Mouse (Mus musculus): ENCODE results near the gene Mboat7.

The Mboat7 gene

GRCm38 (mm10) chr7:3693809-3694075, 419 bp upstream of the Mboat7 start:
- DNase-seq (ENCODE audit: low read depth in 2 of 2, low spot score in 2 of 2) = no peak

- no peak for DNase-seq (ENCODE audit: low read depth in 2 of 2, low spot score in 2 of 2)
Observed at GRCm38 (mm10) chr7:3692382-3692986, 839 bp downstream of the Mboat7 start, which contains the start of gene Tsen34. Gene Tsen34, plus strand, starts transcription at chr7:3692863.

GRCm38 (mm10) chr7:3691919-3692318, 1.4 kb downstream of the Mboat7 start:
- no peak for DNase-seq (ENCODE audit: low read depth in 2 of 2, low spot score in 2 of 2)

DNA sequence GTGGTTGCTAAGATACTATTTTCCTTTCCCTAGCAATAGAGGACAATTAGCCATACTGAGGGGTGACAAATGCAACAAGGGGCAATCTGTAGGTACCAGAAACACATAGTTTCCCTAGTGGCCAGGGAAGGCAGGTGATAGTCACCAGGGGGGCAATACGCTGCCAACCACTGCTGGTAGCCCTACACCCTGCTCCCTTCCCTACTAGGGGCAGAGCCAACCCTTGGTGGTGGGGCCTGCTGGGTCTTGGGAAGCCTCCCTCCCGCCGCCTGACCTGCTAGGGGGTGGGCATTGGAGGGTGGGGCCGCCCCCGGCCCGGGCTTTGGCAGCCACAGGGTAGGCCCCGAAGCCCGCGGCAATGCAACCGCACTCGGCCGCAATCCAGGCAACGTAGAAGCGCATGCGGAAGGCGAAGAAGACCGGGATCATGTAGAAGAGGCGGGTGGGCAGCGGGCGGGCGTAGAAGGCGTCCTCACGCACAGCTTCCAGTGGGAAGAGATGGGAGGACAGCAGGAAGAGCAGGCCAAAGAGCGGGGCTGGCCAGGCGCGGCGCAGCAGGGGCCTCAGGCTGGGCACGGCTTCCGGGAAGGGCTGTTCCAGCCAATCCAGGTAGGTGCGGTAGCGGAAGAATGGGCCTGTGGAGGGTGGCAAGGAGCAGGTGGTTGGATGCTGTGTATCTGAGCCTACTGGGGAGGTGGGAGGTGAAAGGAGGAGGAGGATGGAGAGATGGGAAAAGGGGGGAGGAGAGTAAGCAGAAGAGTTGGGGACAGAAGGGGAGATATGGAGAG, 7.7 kb downstream of the Mboat7 start:
- DNase-seq (ENCODE audit: low read depth in 2 of 2, low spot score in 2 of 2) = no peak

DNA sequence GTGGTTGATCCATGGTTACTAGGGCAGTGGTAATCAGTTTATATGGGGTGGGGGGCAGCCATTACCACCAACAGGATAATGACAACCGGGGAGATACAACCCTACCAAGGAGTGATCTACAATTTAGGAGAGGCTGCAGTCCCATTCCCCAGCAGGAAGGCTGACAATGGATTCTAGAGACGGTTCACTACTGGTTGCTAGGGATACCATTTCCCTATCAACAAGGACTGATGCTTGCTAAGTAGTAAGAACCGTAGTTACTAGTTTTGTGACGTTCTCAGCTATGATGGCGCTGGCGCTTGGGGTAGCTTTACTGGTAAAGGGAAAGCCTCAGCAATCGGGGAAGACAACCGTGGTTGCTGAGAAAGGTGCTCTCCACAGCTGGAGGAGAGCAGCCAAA, 8.6 kb downstream of the Mboat7 start:
- no peak for DNase-seq (ENCODE audit: low read depth in 2 of 2, low spot score in 2 of 2)

DNA sequence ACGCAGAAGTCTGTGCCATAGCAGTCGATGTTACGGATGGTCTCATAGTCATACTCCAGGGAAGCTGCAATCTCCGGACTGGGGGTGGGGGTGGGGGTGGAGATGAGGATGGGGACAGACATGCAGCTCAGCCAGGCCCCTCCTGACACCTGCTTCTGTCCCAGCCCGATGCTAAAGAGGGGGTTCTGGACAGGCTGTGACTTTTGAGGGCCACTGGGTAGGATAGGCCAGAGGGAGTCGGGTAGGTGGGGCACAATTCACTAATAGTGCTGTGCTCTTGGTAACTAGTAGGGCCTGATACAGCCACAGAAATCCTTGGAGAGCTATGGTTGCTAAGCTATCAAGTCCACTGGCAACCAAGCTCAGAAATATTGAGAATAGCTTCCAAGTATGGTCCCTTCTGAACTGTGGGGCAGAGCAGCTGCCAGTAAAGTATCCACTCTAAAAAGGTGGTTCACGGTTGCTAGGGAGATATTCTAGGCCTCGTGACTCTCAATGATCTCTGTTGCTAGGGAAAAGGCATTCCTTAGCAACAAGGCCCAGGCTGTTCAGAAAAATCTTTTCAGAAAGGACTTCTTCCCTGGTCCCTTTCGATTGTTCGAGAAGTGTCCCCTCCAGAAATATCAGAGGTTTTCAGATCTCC, 9.3 kb downstream of the Mboat7 start:
- no peak for DNase-seq (ENCODE audit: low read depth in 2 of 2, low spot score in 2 of 2)

- DNase-seq (ENCODE audit: low read depth in 2 of 2, low spot score in 2 of 2) = no peak
Observed at GRCm38 (mm10) chr7:3677342-3677741, 16.0 kb downstream of the Mboat7 start, which contains the start of gene Tmc4. Gene Tmc4, minus strand, starts transcription at chr7:3677553.

DNA sequence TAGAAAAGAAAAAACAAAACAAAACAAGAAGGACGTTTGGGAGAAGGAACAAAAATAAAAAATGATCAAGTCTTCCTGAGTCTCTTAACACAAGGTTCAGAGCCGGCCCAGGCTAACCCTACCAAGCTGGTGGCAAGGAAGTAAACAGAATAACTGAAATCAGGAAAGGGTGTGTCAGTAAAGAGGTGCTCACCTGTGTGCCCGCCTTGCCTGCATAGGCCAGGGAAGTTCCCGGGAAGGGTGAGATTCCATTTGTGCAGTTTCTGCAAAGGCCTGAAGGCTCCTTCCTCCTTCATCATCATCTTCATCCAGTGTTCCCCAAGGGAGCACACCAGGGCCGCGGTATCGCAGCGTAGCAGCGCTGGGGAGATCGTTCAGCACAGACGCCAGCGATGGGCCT, 17.0 kb downstream of the Mboat7 start:
- no peak for DNase-seq (ENCODE audit: low read depth in 2 of 2, low spot score in 2 of 2)

- no peak for DNase-seq (ENCODE audit: low read depth in 2 of 2, low spot score in 2 of 2)
Observed at GRCm38 (mm10) chr7:3675228-3675548, 18.1 kb downstream of the Mboat7 start.

DNA sequence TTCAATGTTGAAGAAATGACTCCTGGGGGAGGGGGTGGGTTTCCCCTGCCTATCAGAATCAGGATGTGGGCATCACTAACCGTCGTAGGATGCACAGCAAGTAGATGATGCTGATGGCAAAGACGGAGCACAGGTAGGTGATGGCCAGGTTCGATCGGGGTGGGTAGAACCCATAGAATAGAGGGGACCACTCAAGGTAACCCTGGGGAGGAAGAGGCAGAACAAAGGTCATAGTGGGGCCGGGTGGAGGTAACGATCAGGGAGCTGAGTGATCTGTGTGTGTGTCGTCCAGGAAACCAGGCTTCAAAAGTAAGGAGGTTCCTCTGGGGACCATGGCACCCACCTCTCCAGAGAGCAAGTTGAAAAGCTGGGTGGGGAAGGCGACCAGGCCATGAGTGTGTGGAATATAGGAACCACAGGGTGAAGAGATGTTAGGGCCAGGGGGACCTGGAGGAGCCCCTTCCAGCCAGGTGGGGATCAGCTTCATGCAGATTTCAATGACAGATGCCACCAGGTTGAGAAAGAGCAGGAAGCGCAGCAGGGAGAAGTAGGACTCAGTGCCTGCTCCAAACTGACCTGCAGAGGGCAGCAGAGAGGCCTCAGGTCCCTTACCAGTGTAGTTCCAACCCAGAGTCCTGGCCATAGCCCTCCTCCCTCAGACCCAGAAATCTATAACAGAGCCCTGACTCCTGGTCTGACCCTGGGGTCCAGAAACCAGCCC, 18.7 kb downstream of the Mboat7 start:
- DNase-seq (ENCODE audit: low read depth in 2 of 2, low spot score in 2 of 2) = peak; percentile 71 to 81

GRCm38 (mm10) chr7:3666921-3667391, 26.4 kb downstream of the Mboat7 start:
- no peak for DNase-seq (ENCODE audit: low read depth in 2 of 2, low spot score in 2 of 2)

DNA sequence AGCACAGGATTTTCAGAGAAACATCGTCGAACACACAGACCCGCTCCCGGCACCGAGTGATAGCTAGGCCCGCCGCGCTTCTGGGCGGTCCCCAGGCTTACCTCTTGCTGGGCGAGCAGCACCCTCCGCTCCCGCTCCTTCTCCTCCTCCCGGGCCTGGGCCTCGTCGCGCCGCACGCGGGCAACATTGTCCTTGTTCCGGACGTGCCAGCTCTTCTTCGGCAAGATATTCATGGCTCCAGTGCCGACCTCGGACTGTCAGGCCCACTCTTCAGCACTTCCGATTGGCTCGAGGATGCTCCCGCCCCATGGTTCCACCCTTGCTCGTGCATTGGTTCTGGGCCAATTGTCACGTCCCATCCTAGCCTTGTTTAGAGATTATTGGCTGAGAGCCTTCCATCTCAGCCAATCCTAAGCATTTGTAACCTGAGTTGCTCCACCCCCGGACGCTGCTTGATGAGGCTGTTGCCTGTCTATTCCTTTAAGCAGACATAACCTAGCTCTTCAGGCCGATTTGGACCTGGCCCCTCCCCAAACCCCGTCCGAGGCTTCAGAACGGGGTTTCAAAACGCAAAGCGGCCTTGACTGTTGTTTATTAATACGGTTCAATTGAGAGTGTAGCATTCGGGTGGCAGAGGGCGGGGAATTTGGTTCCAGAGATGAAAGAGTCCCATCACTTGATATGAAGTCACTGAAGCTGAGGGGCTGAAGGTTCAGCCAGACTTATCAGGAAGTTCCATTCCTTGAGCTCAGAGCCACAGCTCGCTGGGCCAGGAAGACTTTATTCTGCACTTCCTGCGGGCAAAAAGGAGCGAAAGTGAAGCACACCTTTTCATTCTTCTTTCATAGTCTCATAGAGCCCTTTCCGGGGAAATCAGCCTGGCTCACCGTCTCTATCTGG, 27.9 kb downstream of the Mboat7 start, which contains the start of gene Leng1:
Leng1 (minus strand) TSS at position 626 of the 900 bp plus-strand sequence.
- DNase-seq (ENCODE audit: low read depth in 2 of 2, low spot score in 2 of 2) = peak; percentile 91

- DNase-seq (ENCODE audit: low read depth in 2 of 2, low spot score in 2 of 2) = no peak
Observed at GRCm38 (mm10) chr7:3664524-3665214, 28.7 kb downstream of the Mboat7 start.

GRCm38 (mm10) chr7:3658578-3658977, 34.7 kb downstream of the Mboat7 start:
- DNase-seq (ENCODE audit: low read depth in 2 of 2, low spot score in 2 of 2) = no peak

DNA sequence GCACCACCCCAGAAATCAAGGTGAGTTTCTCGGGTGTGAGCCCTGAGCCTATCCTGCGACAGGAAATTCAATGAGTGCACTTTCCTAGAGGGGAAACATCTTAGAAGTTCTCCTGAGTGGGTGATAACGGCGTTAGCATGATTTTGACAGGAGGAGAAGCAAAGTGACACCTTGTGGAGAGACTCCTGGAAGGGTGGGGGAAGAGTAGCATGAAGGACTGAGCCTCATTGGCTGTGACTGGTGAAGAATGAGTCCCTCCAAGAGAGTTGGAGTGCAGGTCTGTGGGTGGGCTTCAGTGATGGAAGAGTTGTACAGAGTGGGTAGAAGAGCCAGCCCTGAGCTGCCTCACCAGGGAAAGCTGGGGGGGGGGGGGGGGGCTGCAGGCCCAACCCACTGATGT, 36.4 kb downstream of the Mboat7 start:
- no peak for DNase-seq (ENCODE audit: low read depth in 2 of 2, low spot score in 2 of 2)

DNA sequence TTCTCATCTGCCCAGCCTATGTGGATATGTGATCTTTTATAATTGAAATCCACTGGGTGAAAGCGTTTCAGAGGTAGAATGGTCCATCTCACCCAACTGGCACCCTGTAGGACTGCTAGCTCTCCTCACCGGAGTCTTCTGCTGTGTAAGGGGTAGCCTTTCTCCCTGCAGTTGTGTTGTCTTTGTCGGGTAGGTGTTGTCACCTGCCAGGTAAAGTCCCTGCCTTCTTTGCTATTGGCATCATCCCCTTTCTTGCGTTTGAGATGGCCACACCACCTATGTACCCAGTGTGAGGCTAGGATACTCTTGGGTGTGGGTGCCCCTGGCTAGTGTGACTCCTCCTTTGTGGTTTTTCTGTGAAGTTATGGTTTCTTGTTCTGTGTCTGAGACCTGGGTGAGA, 46.7 kb downstream of the Mboat7 start:
- DNase-seq (ENCODE audit: low read depth in 2 of 2, low spot score in 2 of 2) = no peak

GRCm38 (mm10) chr7:3646188-3646587, 47.1 kb downstream of the Mboat7 start:
- DNase-seq (ENCODE audit: low read depth in 2 of 2, low spot score in 2 of 2) = no peak

GRCm38 (mm10) chr7:3645488-3646025, 47.8 kb downstream of the Mboat7 start:
- DNase-seq (ENCODE audit: low read depth in 2 of 2, low spot score in 2 of 2) = no peak

- peak; percentile 97 to 99 for DNase-seq (ENCODE audit: low read depth in 2 of 2, low spot score in 2 of 2)
Observed at GRCm38 (mm10) chr7:3644672-3645487, 48.4 kb downstream of the Mboat7 start, which contains the start of gene Cnot3. Gene Cnot3, plus strand, starts transcription at chr7:3645268.

All from CD8-positive naive resting alpha-beta T cell, adult 2 months (primary cell).